Mouse (Mus musculus) CH12.LX (cell line): ENCODE results near the gene Tcea3. TPM values are rescaled to one million over a fixed set of nuclear protein-coding genes. Genes with fewer than 3 reads are reported as not detected.

Experiments
- DNase-seq: peaks from one replicate; pipeline ENCODE4 v3.0.0-alpha.2; 2013; ENCODE audit errors: extremely low read depth
- H3K27ac ChIP-seq: 2 replicates; pipeline ENCODE4 v1.5.1; 2012; ENCODE audit warnings: low read depth, mild to moderate bottlenecking, control low read depth, moderate library complexity; ENCODE audit not compliant: insufficient read depth
- H3K27me3 ChIP-seq: replicated peaks from 2 replicates; pipeline ENCODE3; 2012; ENCODE audit warnings: inconsistent platforms
- H3K36me3 ChIP-seq, 2 experiments: replicated peaks in 1 of 2; 2 replicates each; pipeline versions ENCODE3 to v1.6.1; 2012; ENCODE audit warnings: inconsistent platforms in 1 of 2, low read length in 1 of 2, mild to moderate bottlenecking in 1 of 2, mixed read lengths in 1 of 2, moderate library complexity in 1 of 2; ENCODE audit not compliant: control insufficient read depth in 1 of 2, insufficient read depth in 1 of 2
- H3K4me1 ChIP-seq, 2 experiments: 2 replicates each; pipeline ENCODE4 v1.6.1; 2012; ENCODE audit warnings: inconsistent platforms in 1 of 2, moderate library complexity in 1 of 2; ENCODE audit not compliant: insufficient read depth in 2 of 2, control insufficient read depth in 1 of 2
- H3K4me2 ChIP-seq: 2 replicates; pipeline ENCODE4 v1.6.1; 2012; ENCODE audit warnings: low read depth, mild to moderate bottlenecking, control low read depth; ENCODE audit not compliant: poor library complexity, insufficient read depth, severe bottlenecking
- H3K4me3 ChIP-seq, 3 experiments: fragments of 150-350 bp in 1 of 3; sonication (generic) in 1 of 3; replicated peaks in 1 of 3; 2 replicates each; pipeline versions ENCODE3 to v1.5.1; 2011 to 2012; ENCODE audit warnings: low read depth in 2 of 3, low read length in 2 of 3, mild to moderate bottlenecking in 2 of 3, moderate library complexity in 2 of 3, control low read depth in 1 of 3, improper control_type of control experiment in 1 of 3, inconsistent platforms in 1 of 3, mixed read lengths in 1 of 3; ENCODE audit not compliant: poor library complexity in 1 of 3
- H3K79me2 ChIP-seq: replicated peaks from 2 replicates; pipeline ENCODE4 v1.6.1; 2012; ENCODE audit warnings: mild to moderate bottlenecking, moderate library complexity; ENCODE audit not compliant: control insufficient read depth, poor library complexity, insufficient read depth, severe bottlenecking; ENCODE audit errors: extremely low read depth
- H3K9ac ChIP-seq: 2 replicates; pipeline ENCODE4 v1.6.1; 2012; ENCODE audit warnings: low read depth, mild to moderate bottlenecking, control low read depth, moderate library complexity; ENCODE audit not compliant: insufficient read depth
- H3K9me3 ChIP-seq: replicated peaks from 2 replicates; pipeline ENCODE3; 2012; ENCODE audit warnings: low read length, inconsistent platforms, mixed read lengths
- CHD1 ChIP-seq: IDR thresholded peaks from 2 replicates; pipeline ENCODE4 v1.6.1; 2012; ENCODE audit warnings: low read depth, low read length, improper control_type of control experiment, inconsistent platforms
- CTCF ChIP-seq, 2 experiments: IDR thresholded peaks in 1 of 2; conservative IDR thresholded peaks in 1 of 2; 2 replicates each; pipeline ENCODE4 v1.5.1; 2011 to 2012; ENCODE audit warnings: low read depth in 2 of 2, low read length in 2 of 2, improper control_type of control experiment in 1 of 2, inconsistent platforms in 1 of 2, mild to moderate bottlenecking in 1 of 2, moderate library complexity in 1 of 2
- E2F4 ChIP-seq: IDR thresholded peaks from 2 replicates; pipeline ENCODE4 v1.6.1; 2011; ENCODE audit warnings: low read depth, low read length, improper control_type of control experiment; ENCODE audit not compliant: insufficient replicate concordance
- ELF1 ChIP-seq: IDR thresholded peaks from 2 replicates; pipeline ENCODE4 v1.6.1; 2014; ENCODE audit warnings: low read depth, mild to moderate bottlenecking, inconsistent platforms, low read length, improper control_type of control experiment
- EP300 ChIP-seq: IDR thresholded peaks from 2 replicates; pipeline ENCODE4 v1.6.1; 2011; ENCODE audit warnings: low read length, improper control_type of control experiment
- ETS1 ChIP-seq: conservative IDR thresholded peaks from 2 replicates; pipeline ENCODE4 v1.6.1; 2012; ENCODE audit warnings: low read depth, mild to moderate bottlenecking, inconsistent platforms, low read length, improper control_type of control experiment, moderate library complexity
- GABPA ChIP-seq: IDR thresholded peaks from 2 replicates; pipeline ENCODE4 v1.6.1; 2012; ENCODE audit warnings: low read depth, low read length, improper control_type of control experiment, inconsistent platforms; ENCODE audit not compliant: insufficient replicate concordance
- IRF4 ChIP-seq: IDR thresholded peaks from 2 replicates; pipeline ENCODE4 v1.6.1; 2014; ENCODE audit warnings: low read depth, mild to moderate bottlenecking, inconsistent platforms, low read length, improper control_type of control experiment
- JUN ChIP-seq: IDR thresholded peaks from 2 replicates; pipeline ENCODE4 v1.6.1; 2011; ENCODE audit warnings: low read depth, mild to moderate bottlenecking, low read length, improper control_type of control experiment, moderate library complexity; ENCODE audit not compliant: insufficient read depth
- KAT2A ChIP-seq: IDR thresholded peaks from 2 replicates; pipeline ENCODE4 v1.6.1; 2012; ENCODE audit warnings: low read length, improper control_type of control experiment, inconsistent platforms; ENCODE audit not compliant: insufficient replicate concordance
- MAFK ChIP-seq: IDR thresholded peaks from 2 replicates; pipeline ENCODE4 v1.6.1; 2011; ENCODE audit warnings: low read length, improper control_type of control experiment; ENCODE audit not compliant: insufficient replicate concordance
- MAX ChIP-seq: IDR thresholded peaks from 2 replicates; pipeline ENCODE4 v1.6.1; 2011; ENCODE audit warnings: low read length, improper control_type of control experiment
- MAZ ChIP-seq: IDR thresholded peaks from 2 replicates; pipeline ENCODE4 v1.6.1; 2012; ENCODE audit warnings: low read depth, mild to moderate bottlenecking, inconsistent platforms, low read length, improper control_type of control experiment, moderate library complexity
- MEF2A ChIP-seq: IDR thresholded peaks from 2 replicates; pipeline ENCODE4 v1.6.1; 2014; ENCODE audit warnings: low read depth, mild to moderate bottlenecking, inconsistent platforms, low read length, improper control_type of control experiment, borderline replicate concordance
- NRF1 ChIP-seq: IDR thresholded peaks from 2 replicates; pipeline ENCODE4 v1.6.1; 2014; ENCODE audit warnings: low read depth, mild to moderate bottlenecking, inconsistent platforms, low read length, improper control_type of control experiment, moderate library complexity
- POLR2A ChIP-seq: IDR thresholded peaks from 2 replicates; pipeline ENCODE4 v1.6.1; 2011; ENCODE audit warnings: low read depth, mild to moderate bottlenecking, improper control_type of control experiment, low read length
- POLR2AphosphoS2 ChIP-seq: IDR thresholded peaks from 2 replicates; pipeline ENCODE4 v1.6.1; 2011; ENCODE audit warnings: low read depth, low read length, improper control_type of control experiment
- RAD21 ChIP-seq: IDR thresholded peaks from 2 replicates; pipeline ENCODE4 v1.6.1; 2011; ENCODE audit warnings: low read depth, mild to moderate bottlenecking, low read length, improper control_type of control experiment, moderate library complexity
- RCOR1 ChIP-seq: conservative IDR thresholded peaks from 2 replicates; pipeline ENCODE4 v1.6.1; 2012; ENCODE audit warnings: low read depth, mild to moderate bottlenecking, inconsistent platforms, low read length, improper control_type of control experiment
- SIN3A ChIP-seq: IDR thresholded peaks from 2 replicates; pipeline ENCODE4 v1.6.1; 2012; ENCODE audit warnings: low read length, improper control_type of control experiment, inconsistent platforms
- SMC3 ChIP-seq: IDR thresholded peaks from 2 replicates; pipeline ENCODE4 v1.6.1; 2011; ENCODE audit warnings: low read depth, low read length, improper control_type of control experiment
- TBP ChIP-seq: conservative IDR thresholded peaks from 2 replicates; pipeline ENCODE4 v1.6.1; 2011; ENCODE audit warnings: low read depth, low read length, improper control_type of control experiment
- USF1 ChIP-seq: IDR thresholded peaks from 2 replicates; pipeline ENCODE4 v1.6.1; 2014; ENCODE audit warnings: low read depth, mild to moderate bottlenecking, inconsistent platforms, low read length, improper control_type of control experiment
- ZC3H11A ChIP-seq: IDR thresholded peaks from 2 replicates; pipeline ENCODE4 v1.6.1; 2012; ENCODE audit warnings: low read depth, mild to moderate bottlenecking, inconsistent platforms, low read length, improper control_type of control experiment
- ZKSCAN1 ChIP-seq: IDR thresholded peaks from 2 replicates; pipeline ENCODE4 v1.6.1; 2012; ENCODE audit warnings: low read depth, inconsistent platforms, low read length, improper control_type of control experiment, borderline replicate concordance
- ZMIZ1 ChIP-seq: IDR thresholded peaks from 2 replicates; pipeline ENCODE4 v1.6.1; 2012; ENCODE audit warnings: low read depth, mild to moderate bottlenecking, inconsistent platforms, low read length, improper control_type of control experiment
- dilution Hi-C: fragments of 300-500 bp; cut with MboI; formaldehyde crosslinking; loops from 2 replicates; pipeline ENCODE4 v1.14.3; 2020; ENCODE audit warnings: low sequenced_read_pairs; ENCODE audit not compliant: extremely low pct_unique_long_range_greater_than_20kb, extremely low pct_ligation_motif_present
- in situ Hi-C: fragments of 300-500 bp; cut with MboI; formaldehyde crosslinking; loops from 3 replicates; pipeline ENCODE4 v1.14.3; 2019; ENCODE audit warnings: low sequenced_read_pairs, low pct_ligation_motif_present, low pct_unique_long_range_greater_than_20kb, mixed read lengths
- polyA plus RNA-seq: library from polyadenylated mRNA; unstranded; fragments of >175 nt; gene quantifications from 2 replicates; pipeline ENCODE4 v1.2.1, GENCODE M21; 2012; ENCODE audit warnings: low read depth; ENCODE audit not compliant: insufficient read length
- total RNA-seq, 2 experiments: library from RNA; depleted of rRNA; stranded (reverse); fragments of 300-350 nt in 1 of 2; fragments of >200 nt in 1 of 2; gene quantifications; 2 replicates each; pipeline ENCODE4 v1.2.3; 2012 to 2014

Gene Tcea3
- total and polyA plus RNA-seq, 3 experiments, result not detected

DNA sequence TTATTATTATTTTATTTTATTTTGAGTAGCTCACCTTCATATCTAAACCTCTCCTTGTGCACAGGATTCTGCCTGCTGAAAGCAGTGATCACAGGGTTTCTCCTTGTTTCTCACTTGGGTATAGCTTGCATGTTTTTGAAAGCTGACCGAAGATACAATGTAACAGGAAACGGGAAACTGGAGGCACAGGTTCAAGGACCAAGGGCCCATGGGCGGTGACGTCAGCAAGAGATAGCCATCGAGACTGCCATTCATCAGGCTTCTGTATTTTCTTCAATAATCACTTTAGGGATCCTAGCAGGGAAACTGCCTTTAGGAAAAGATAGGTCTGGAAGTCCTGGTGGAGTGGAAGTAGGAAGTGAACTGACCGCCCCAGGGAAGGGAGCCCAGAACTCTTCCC, 44.2 kb downstream of the Tcea3 start:
- Histone ChIP-seq H3K4me2 (no peak overlapping the region), H3K9me3 (peaks cover 12% of the 10 kb centered on the region), H3K4me3 (no peak overlapping the region), H3K9ac (no peak overlapping the region), H3K4me1 (peaks cover 0 to 9% of the 10 kb centered on the region in 2 experiments; a peak in 2 of 4 replicates), H3K79me2 (no peaks in the 10 kb centered on the region), H3K36me3 (peaks cover 38 to 62% of the 10 kb centered on the region in 2 experiments), H3K27me3 (no peaks in the 10 kb centered on the region), H3K27ac (no peak overlapping the region)
- DNase-seq, result no peak
- in situ Hi-C loops (no loop called here), dilution Hi-C loops (no loop called here)
- TF ChIP-seq MAZ (no peak), KAT2A (no peak), ELF1 (no peak), ETS1 (no peak), RCOR1 (no peak), EP300 (no peak), E2F4 (no peak), ZKSCAN1 (no peak), CHD1 (no peak), MAFK (no peak), POLR2A (no peak), MAX (no peak), GABPA (no peak), POLR2AphosphoS2 (no peak), JUN (no peak)

DNA sequence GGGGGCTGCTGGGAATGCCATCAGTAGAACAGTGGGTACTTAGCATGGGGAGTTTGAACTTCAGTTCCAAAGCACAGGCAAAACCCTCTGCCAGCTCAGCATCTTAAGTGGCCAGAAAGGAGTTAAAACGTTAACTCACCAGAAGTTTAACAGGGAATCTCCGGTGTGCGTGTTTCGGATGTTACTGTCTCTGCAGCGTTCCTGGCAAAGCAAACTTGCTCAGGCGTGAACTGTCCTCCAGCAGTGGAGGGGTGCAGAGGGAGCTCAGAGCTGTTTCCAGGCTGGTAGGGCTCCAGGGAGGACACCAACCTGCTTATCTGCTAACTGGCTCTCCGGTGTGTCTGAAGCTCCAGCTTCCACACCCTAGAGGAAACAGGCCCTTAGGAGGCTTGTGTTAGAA, 48.4 kb downstream of the Tcea3 start:
- TF ChIP-seq MAFK, result no peak
- TF ChIP-seq MAZ, result no peak
- TF ChIP-seq USF1, result no peak
- no peak for TF ChIP-seq ZMIZ1
- TF ChIP-seq SIN3A, result no peak
- no peak for TF ChIP-seq KAT2A
- no peak for TF ChIP-seq RAD21
- no peak for TF ChIP-seq NRF1
- TF ChIP-seq POLR2AphosphoS2, result no peak
- no peak for TF ChIP-seq CHD1
- no peak for TF ChIP-seq IRF4
- no peak for TF ChIP-seq SMC3
- no peak for TF ChIP-seq JUN
- TF ChIP-seq ZC3H11A, result no peak
- no peak for TF ChIP-seq TBP
- no peak for TF ChIP-seq ETS1
- no peak for TF ChIP-seq MEF2A
- TF ChIP-seq CTCF (conservative IDR thresholded peaks at IDR 0.05 in 1 of 2, IDR thresholded peaks at IDR 0.05 in 1 of 2; ENCODE audit: low read depth in 2 of 2, low read length in 2 of 2), result no peak
- TF ChIP-seq, all 38 proteins: peak for 0
- dilution Hi-C loops, result no loop called here
- in situ Hi-C loops, result no loop called here

More for the DNA sequence above, 48.4 kb downstream of the Tcea3 start:
- Histone ChIP-seq H3K9me3 (peaks cover 10% of the 10 kb centered on the region), H3K4me2 (no peak overlapping the region), H3K79me2 (no peaks in the 10 kb centered on the region), H3K4me1 (no peaks in the 10 kb centered on the region), H3K36me3 (peaks cover 16 to 27% of the 10 kb centered on the region in 2 experiments), H3K4me3 (no peak overlapping the region), H3K9ac (no peak overlapping the region), H3K27me3 (peaks cover 6% of the 10 kb centered on the region), H3K27ac (no peak overlapping the region)
- DNase-seq, result no peak
